Mouse (Mus musculus) megakaryocyte, embryonic 14.5 days (primary cell): ENCODE measurements around the gene Ttc27. TPM values are rescaled to one million over a fixed set of nuclear protein-coding genes. Genes with fewer than 3 reads are reported as not detected.

ENCODE experiments used
- H3K27me3 ChIP-seq: replicated peaks from 2 replicates; pipeline ENCODE3; 2012; ENCODE audit warnings: inconsistent platforms
- H3K36me3 ChIP-seq: replicated peaks from 2 replicates; pipeline ENCODE3; 2012; ENCODE audit warnings: low read length, inconsistent platforms, mixed read lengths
- H3K4me1 ChIP-seq: 2 replicates; pipeline ENCODE4 v1.6.1; 2012; ENCODE audit warnings: inconsistent platforms
- H3K4me3 ChIP-seq: replicated peaks from 2 replicates; pipeline ENCODE3; 2012; ENCODE audit warnings: moderate library complexity, mild to moderate bottlenecking, inconsistent platforms
- H3K9me3 ChIP-seq: 2 replicates; pipeline ENCODE4 v1.6.1; 2012; ENCODE audit warnings: inconsistent platforms
- FLI1 ChIP-seq: IDR thresholded peaks from 2 replicates; pipeline ENCODE4 v1.6.1; 2012; ENCODE audit warnings: low read length, inconsistent platforms, mixed read lengths
- GATA1 ChIP-seq: IDR thresholded peaks from 3 replicates; pipeline ENCODE4 v1.6.1; 2012; ENCODE audit warnings: mixed read lengths, low read length, inconsistent platforms, borderline replicate concordance
- polyA plus RNA-seq: library from polyadenylated mRNA; stranded (reverse); fragments of >175 nt; gene quantifications from 2 replicates; pipeline ENCODE4 v1.2.3, GENCODE M21; 2012; ENCODE audit warnings: low replicate concordance; ENCODE audit not compliant: insufficient read depth

Gene Ttc27
- polyA plus RNA-seq, 1 experiment, result 6.8 TPM

DNA sequence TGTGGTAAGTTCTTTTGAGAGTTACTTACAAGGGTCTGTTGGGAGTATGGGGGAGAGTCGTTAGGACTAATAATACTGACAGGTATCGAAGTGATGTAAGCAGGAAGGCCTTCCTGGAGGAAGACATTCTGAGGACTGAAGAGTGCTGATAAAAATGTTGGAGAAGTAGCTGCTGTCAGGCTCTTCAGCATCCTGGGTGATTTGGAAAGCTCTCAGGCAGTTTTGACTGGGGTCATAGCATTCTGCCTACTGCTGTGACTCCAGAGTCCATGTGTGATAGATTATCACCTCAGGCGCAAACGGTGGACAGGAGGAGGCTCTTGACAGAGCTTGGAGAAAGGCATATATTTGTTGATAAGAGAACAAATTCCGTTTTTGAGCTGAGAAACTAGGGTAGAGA is 12.1 kb upstream of the Ttc27 start:
- H3K4me3 ChIP-seq, result no peak overlapping the region
- H3K4me1 ChIP-seq, result peaks cover 34% of the 10 kb centered on the region
- peaks cover 49% of the 10 kb centered on the region for H3K36me3 ChIP-seq
- TF ChIP-seq FLI1, result no peak
- TF ChIP-seq GATA1, result no peak
- no peaks in the 10 kb centered on the region for H3K27me3 ChIP-seq
- H3K9me3 ChIP-seq, result no peaks in the 10 kb centered on the region

DNA sequence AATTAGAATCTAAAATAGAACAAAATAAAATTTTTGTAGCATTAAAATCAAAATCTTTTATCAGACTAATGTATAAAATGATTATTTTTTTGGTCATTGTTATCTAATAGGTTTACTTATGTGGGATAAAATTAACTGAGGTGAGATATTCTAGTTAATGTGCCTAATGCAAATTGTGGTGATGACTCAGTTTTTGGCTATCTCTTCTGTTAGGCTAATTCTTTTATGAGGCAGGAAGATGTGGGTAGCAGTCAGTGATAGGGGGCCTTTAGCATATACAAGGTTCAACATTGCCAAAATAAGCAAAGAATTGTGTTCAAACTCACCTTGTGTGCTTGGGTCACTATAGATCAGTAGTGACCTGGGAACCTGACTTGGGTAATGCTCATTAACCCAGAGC is 10.9 kb upstream of the Ttc27 start:
- TF ChIP-seq FLI1, result no peak
- TF ChIP-seq GATA1, result no peak
- H3K36me3 ChIP-seq, result peaks cover 39% of the 10 kb centered on the region

DNA sequence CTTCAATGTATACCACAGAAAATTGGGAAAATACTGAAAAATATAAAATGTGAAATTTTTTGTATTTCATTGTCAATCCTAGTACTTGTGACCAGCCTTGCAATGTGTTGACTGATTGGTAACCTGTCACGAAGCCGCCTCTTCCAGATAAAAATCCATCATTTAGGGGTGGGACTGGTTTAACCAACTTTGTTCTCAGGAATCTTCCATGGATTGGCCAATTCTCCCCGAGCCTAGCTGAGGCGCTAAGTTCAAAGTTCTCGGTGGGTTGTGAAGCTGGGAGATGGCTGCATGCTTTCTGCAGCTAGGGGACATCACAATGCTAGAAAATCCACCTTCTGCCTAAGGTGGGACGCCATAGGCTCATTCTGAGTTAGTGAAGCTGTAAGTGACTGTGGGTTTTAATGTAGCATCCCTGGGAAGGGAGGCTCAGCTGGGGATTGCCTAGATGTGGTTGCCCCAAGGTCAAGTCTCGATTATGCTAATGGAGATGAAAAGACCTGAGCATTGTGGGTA is 9.8 kb upstream of the Ttc27 start:
- Histone ChIP-seq H3K9me3 (no peaks in the 10 kb centered on the region), H3K36me3 (peaks cover 28% of the 10 kb centered on the region), H3K27me3 (no peaks in the 10 kb centered on the region), H3K4me3 (no peak overlapping the region), H3K4me1 (peaks cover 42% of the 10 kb centered on the region)
- TF ChIP-seq GATA1 (no peak), FLI1 (no peak)

More for the DNA sequence above, 10.9 kb upstream of the Ttc27 start:
- Histone ChIP-seq H3K4me3 (no peak overlapping the region), H3K4me1 (peaks cover 36% of the 10 kb centered on the region), H3K27me3 (no peaks in the 10 kb centered on the region), H3K9me3 (no peaks in the 10 kb centered on the region)

DNA sequence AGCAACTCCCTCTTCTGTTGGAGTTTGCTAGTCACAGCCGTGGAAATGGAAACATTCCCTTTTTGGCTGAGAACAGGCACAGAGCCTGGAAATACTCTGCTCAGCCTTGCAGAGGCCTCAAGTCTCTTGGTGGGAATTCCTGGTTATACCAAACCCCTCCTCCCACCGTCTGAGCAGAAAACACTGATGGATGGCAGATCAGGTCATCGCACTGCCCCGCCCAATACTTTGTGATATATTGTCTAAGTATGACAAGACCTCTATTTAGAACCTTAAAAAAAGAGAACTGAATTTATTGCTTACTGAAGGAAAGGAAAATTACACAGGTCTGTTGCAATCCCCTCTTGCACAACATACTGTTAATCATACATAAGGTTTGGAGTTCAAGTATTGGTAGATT is 6.8 kb upstream of the Ttc27 start:
- H3K4me1 ChIP-seq, result peaks cover 44% of the 10 kb centered on the region
- H3K27me3 ChIP-seq, result peaks cover 8% of the 10 kb centered on the region
- H3K4me3 ChIP-seq, result no peak overlapping the region
- H3K36me3 ChIP-seq, result peaks cover 2% of the 10 kb centered on the region
- H3K9me3 ChIP-seq, result no peaks in the 10 kb centered on the region
- TF ChIP-seq GATA1 (no peak), FLI1 (no peak)

DNA sequence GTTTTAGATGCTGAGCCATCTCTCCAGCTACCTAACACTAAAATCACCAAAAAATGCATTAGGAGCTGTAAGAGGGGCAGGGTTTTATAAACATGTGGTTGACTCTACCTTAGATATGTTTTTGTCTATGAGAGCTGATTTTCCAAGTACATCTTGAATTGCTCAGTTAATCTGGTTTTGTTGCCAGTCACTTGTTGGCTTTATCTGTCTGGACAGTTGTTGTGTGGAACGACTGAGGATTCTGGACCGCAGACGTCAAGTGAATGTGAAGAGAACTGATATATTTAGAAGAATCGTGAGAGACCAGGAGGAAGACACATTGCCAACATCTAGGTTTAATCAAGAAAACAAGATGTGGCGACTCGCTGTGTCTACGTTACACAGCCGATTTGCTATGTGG is 5.9 kb upstream of the Ttc27 start:
- peaks cover 8% of the 10 kb centered on the region for H3K27me3 ChIP-seq
- TF ChIP-seq FLI1 (no peak), GATA1 (no peak)
- H3K36me3 ChIP-seq, result no peaks in the 10 kb centered on the region
- H3K4me3 ChIP-seq, result no peak overlapping the region
- peaks cover 40% of the 10 kb centered on the region for H3K4me1 ChIP-seq
- no peaks in the 10 kb centered on the region for H3K9me3 ChIP-seq

DNA sequence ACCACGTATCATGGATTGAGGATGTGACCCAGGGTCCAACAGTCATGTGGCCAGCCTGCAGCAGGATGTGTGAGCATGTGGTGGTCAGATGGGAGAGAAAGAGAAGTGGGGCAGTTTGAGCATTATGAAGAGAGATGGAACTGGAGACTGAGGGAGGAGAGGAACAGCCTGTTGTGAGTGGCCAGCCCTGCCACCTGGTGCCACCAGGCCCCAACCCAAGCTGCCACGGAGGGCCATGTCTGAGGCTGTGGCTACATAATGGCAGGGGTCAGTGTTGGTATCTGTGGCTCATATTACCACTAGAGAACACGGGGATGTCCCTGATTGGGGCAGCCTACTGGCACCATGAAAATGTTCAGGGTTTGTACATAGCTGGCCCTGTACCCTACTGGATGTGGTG is 2.4 kb upstream of the Ttc27 start:
- peak overlapping the region; percentile 51 for H3K4me3 ChIP-seq
- peaks cover 8% of the 10 kb centered on the region for H3K27me3 ChIP-seq
- H3K9me3 ChIP-seq, result no peaks in the 10 kb centered on the region
- TF ChIP-seq GATA1 (no peak), FLI1 (no peak)
- H3K4me1 ChIP-seq, result peaks cover 43% of the 10 kb centered on the region
- H3K36me3 ChIP-seq, result peaks cover 1% of the 10 kb centered on the region

DNA sequence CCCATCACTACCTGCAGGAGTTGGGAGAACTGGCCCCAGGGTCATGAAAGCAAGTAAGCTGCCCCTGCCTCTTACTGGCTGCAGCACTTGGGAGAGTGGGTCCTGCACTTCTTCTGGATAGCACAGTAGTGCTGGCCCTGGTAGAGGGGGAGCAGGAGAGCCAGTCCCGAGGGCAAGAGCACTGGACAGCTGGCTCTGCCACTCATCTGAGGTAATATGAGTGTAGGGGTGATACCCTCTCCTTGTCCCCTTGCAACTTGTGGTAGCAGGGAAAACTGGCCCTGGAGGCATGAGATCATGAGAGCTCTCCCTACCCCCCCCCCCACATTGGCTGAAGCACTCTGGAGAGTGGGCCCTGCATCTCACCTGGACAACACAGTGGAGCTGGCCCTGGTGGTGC is 1.8 kb upstream of the Ttc27 start:
- no peak overlapping the region for H3K4me3 ChIP-seq
- peaks cover 5% of the 10 kb centered on the region for H3K36me3 ChIP-seq
- H3K4me1 ChIP-seq, result peaks cover 42% of the 10 kb centered on the region
- H3K27me3 ChIP-seq, result peaks cover 8% of the 10 kb centered on the region
- no peaks in the 10 kb centered on the region for H3K9me3 ChIP-seq
- TF ChIP-seq FLI1 (no peak), GATA1 (no peak)

DNA sequence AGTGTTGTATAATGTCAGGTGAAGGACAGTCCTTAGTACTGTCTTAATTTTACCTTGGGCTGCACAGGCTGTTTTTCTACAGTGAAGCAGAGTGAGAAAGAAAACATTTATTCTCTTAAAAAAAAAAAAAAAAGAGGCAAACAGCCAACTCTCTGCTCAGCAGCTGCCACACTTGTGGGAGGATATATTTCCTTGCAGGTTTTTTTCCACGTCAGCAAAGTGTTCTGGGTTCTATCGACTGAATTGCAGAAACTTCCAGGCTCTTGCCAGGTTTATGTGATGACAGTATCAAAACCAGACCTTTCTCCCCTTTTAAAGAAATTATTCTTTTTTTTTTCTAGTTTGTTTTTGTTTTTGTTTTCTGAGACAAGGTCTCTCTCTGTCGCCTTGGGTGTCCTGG is 889 bp upstream of the Ttc27 start:
- peaks cover 8% of the 10 kb centered on the region for H3K27me3 ChIP-seq
- H3K36me3 ChIP-seq, result peaks cover 13% of the 10 kb centered on the region
- peaks cover 38% of the 10 kb centered on the region for H3K4me1 ChIP-seq
- peak overlapping the region; percentile 98 for H3K4me3 ChIP-seq
- no peaks in the 10 kb centered on the region for H3K9me3 ChIP-seq
- TF ChIP-seq GATA1 (no peak), FLI1 (no peak)

DNA sequence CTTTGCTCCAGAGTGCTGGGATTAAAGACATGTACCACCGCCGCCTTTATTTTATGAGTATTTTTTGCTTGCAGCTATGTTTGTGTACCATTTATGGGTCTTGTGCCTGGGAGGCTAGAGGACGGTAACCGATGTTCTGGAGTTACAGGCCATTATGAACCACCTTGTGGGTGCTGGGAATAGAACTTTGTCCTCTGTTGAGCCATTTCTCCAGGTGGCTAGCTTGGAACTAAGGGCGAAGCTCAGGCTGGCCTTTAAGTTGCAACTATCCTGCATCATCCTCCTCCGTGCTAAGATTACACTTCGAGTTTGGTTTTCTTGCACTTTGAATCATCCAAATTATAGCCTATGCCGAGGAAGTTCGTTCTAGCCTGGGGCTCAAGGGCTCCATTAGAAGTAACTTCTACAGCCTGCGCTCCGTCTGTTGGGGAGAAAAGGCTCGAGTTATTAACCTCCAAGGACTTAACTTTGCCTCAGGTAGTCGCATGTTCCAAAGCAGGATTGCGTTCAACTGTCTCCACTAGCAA is 378 bp upstream of the Ttc27 start:
- Histone ChIP-seq H3K4me1 (peaks cover 33% of the 10 kb centered on the region), H3K9me3 (no peaks in the 10 kb centered on the region), H3K27me3 (peaks cover 8% of the 10 kb centered on the region), H3K36me3 (peaks cover 18% of the 10 kb centered on the region), H3K4me3 (peak overlapping the region; percentile 98)
- TF ChIP-seq FLI1 (no peak), GATA1 (no peak)

DNA sequence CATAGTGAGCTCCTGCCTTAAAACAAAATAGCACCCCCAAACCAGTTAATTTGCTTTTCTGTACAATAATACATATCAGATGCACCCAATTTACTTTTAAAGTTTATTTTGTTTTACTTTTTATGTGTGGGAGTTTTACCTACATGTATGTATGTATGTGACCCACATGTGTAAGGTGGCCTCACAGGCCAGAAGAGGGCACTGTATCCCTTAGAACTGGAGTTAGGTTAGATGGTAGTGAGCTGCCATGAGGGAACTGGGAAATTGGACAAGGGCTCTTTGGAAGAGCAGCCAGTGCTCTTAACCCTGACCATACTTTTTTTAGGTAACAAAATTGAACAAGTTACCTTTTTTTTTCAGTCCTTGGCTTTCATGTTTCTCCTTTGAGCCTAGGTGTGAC is 15.3 kb downstream of the Ttc27 start:
- Histone ChIP-seq H3K4me3 (no peak overlapping the region), H3K4me1 (peaks cover 44% of the 10 kb centered on the region), H3K9me3 (no peaks in the 10 kb centered on the region), H3K36me3 (peaks cover 39% of the 10 kb centered on the region), H3K27me3 (no peaks in the 10 kb centered on the region)
- TF ChIP-seq GATA1 (no peak), FLI1 (no peak)
